Mouse (Mus musculus) mouse embryonic stem cell (cell line): ENCODE measurements around the gene Glis2.
"Not testable (repeated sequence)": the region's sequence is repeated elsewhere in the genome, so short reads cannot be mapped to it uniquely, and the experiment has no call there.

ENCODE experiments used
- in situ Hi-C, 2 experiments: fragments of 300-500 bp; cut with MboI; formaldehyde crosslinking; loops; 1 replicate in 1 of 2; 3 replicates in 1 of 2; pipeline ENCODE4 v1.14.3; 2019 to 2020; ENCODE audit warnings: low sequenced_read_pairs in 2 of 2, low pct_unique_long_range_greater_than_20kb in 1 of 2, mixed read lengths in 1 of 2; ENCODE audit not compliant: unreplicated experiment in 1 of 2

The Glis2 gene

GRCm38 (mm10) chr16:4576038-4576437 lies 18.5 kb upstream of the Glis2 start:
- in situ Hi-C loops: no loop called here

GRCm38 (mm10) chr16:4576873-4577272 lies 17.6 kb upstream of the Glis2 start:
- in situ Hi-C loops: no loop called here

GRCm38 (mm10) chr16:4578630-4579029 lies 15.9 kb upstream of the Glis2 start:
- in situ Hi-C loops: no loop called here

GRCm38 (mm10) chr16:4581179-4581578 lies 13.3 kb upstream of the Glis2 start:
- in situ Hi-C loops: not testable (repeated sequence)

GRCm38 (mm10) chr16:4583807-4584206 lies 10.7 kb upstream of the Glis2 start:
- in situ Hi-C loops: no loop called here

GRCm38 (mm10) chr16:4584438-4584837 lies 10.1 kb upstream of the Glis2 start:
- in situ Hi-C loops: no loop called here

- in situ Hi-C loops: no loop called here
Observed at GRCm38 (mm10) chr16:4585642-4586530, 8.6 kb upstream of the Glis2 start.

GRCm38 (mm10) chr16:4586531-4587123 lies 7.9 kb upstream of the Glis2 start:
- in situ Hi-C loops: no loop called here

- in situ Hi-C loops: no loop called here
Observed at GRCm38 (mm10) chr16:4587516-4588210, 6.8 kb upstream of the Glis2 start.

GRCm38 (mm10) chr16:4590236-4590635 lies 4.3 kb upstream of the Glis2 start:
- in situ Hi-C loops: no loop called here

- in situ Hi-C loops: no loop called here
Observed at GRCm38 (mm10) chr16:4592909-4593875, 1.3 kb upstream of the Glis2 start.

- in situ Hi-C loops: no loop called here
Observed at GRCm38 (mm10) chr16:4594814-4595526, 457 bp downstream of the Glis2 start.

- in situ Hi-C loops: no loop called here
Observed at GRCm38 (mm10) chr16:4595527-4595963, 1.0 kb downstream of the Glis2 start.

GRCm38 (mm10) chr16:4596141-4596728 lies 1.7 kb downstream of the Glis2 start:
- in situ Hi-C loops: no loop called here

- in situ Hi-C loops: no loop called here
Observed at GRCm38 (mm10) chr16:4596836-4597235, 2.3 kb downstream of the Glis2 start.

- in situ Hi-C loops: no loop called here
Observed at GRCm38 (mm10) chr16:4597296-4597695, 2.8 kb downstream of the Glis2 start.

- in situ Hi-C loops: no loop called here
Observed at GRCm38 (mm10) chr16:4598041-4598440, 3.5 kb downstream of the Glis2 start.
